Mouse (Mus musculus) midbrain, embryonic 12.5 days (tissue): ENCODE results near the gene Amtn. TPM values are rescaled to one million over a fixed set of nuclear protein-coding genes. Genes with fewer than 3 reads are reported as not detected.
"Not testable (repeated sequence)": the region's sequence is repeated elsewhere in the genome, so short reads cannot be mapped to it uniquely, and the experiment has no call there.

Source experiments
- ATAC-seq: fragments of 200-750 bp; cut with Nextera tagmentation; 2 replicates; pipeline ENCODE4 v1.8.0; 2017; ENCODE audit warnings: low read depth, moderate TSS enrichment, moderate library complexity; ENCODE audit not compliant: low FRiP score
- H3K27ac ChIP-seq: fragments of 300-500 bp; sonication (generic); replicated peaks from 2 replicates; pipeline ENCODE4 v1.5.1; 2016; ENCODE audit warnings: mild to moderate bottlenecking
- H3K27me3 ChIP-seq: fragments of 300-500 bp; sonication (generic); 2 replicates; pipeline ENCODE4 v1.6.1; 2016; ENCODE audit warnings: mild to moderate bottlenecking
- H3K36me3 ChIP-seq: fragments of 300-500 bp; sonication (generic); 2 replicates; pipeline ENCODE4 v1.6.1; 2016
- H3K4me1 ChIP-seq: fragments of 300-500 bp; sonication (generic); 2 replicates; pipeline ENCODE4 v1.6.1; 2016
- H3K4me2 ChIP-seq: fragments of 300-500 bp; sonication (generic); replicated peaks from 2 replicates; pipeline ENCODE4 v1.6.1; 2016; ENCODE audit warnings: mild to moderate bottlenecking, moderate library complexity
- H3K4me3 ChIP-seq: fragments of 300-500 bp; sonication (generic); 2 replicates; pipeline ENCODE4 v1.5.1; 2016; ENCODE audit warnings: mild to moderate bottlenecking
- H3K9ac ChIP-seq: fragments of 300-500 bp; sonication (generic); replicated peaks from 2 replicates; pipeline ENCODE4 v1.6.1; 2016; ENCODE audit warnings: mild to moderate bottlenecking, moderate library complexity
- H3K9me3 ChIP-seq: fragments of 300-500 bp; sonication (generic); 2 replicates; pipeline ENCODE4 v1.6.1; 2016; ENCODE audit warnings: mild to moderate bottlenecking
- WGBS: fragments of 180-500 bp; shearing (Covaris S2); methylation state at CpG from one replicate; pipeline ENCODE4 v1.1.7; 2016; 5-methylcytosine and 5-hydroxymethylcytosine counted together
- polyA plus RNA-seq: library from polyadenylated mRNA; unstranded; fragments of >200 nt; fragmentation: Nextera tagmentation; extraction: Ambion mirVana; gene quantifications from 2 replicates; pipeline ENCODE4 v1.2.1, GENCODE M21; 2016

Gene Amtn
- polyA plus RNA-seq, result not detected in 2 replicates

DNA sequence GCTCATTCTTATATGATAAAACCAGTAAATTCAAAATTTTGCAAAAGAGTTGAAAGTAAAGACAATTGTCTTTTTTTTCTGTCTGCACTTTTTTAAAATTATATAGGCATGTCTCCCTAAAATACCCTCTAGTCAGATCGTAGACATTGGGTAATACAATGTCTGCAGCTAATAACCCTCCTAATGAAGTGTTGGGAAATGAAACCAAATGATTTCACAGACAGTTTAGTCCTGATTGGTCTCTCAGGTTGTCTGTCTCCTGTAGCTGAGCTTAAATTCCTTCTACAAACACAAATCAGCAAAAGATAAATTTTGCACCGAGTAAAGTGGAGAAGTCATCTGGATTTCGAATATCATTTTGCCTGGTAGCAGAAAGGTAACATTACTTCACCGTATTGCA, at the start of gene Amtn:
TSS of gene Amtn (plus strand) at position 301 of the 400 bp plus-strand sequence.
- no peak within 1 kb of the TSS for H3K4me2 ChIP-seq
- H3K4me3 ChIP-seq, result no peak within 1 kb of the TSS
- 86% methylated on average over 4 of the region's 4 CpGs for WGBS
- no peak for ATAC-seq
- no peaks in the 10 kb centered on the region for H3K4me1 ChIP-seq
- no peaks in the 10 kb centered on the region for H3K9me3 ChIP-seq
- no peaks in the 10 kb centered on the region for H3K27me3 ChIP-seq
- H3K36me3 ChIP-seq, result no peaks in the 10 kb centered on the region
- H3K9ac ChIP-seq, result no peak within 1 kb of the TSS
- no peak within 1 kb of the TSS for H3K27ac ChIP-seq

- H3K27ac ChIP-seq, H3K27me3 ChIP-seq, H3K4me1 ChIP-seq, ATAC-seq, H3K9ac ChIP-seq, H3K4me2 ChIP-seq, H3K4me3 ChIP-seq, H3K9me3 ChIP-seq, H3K36me3 ChIP-seq: not testable (repeated sequence)
- 46% methylated on average over 2 of the region's 2 CpGs for WGBS
Measured at GRCm38 (mm10) chr5:88348533-88348932, 27.4 kb upstream of the Amtn start.

DNA sequence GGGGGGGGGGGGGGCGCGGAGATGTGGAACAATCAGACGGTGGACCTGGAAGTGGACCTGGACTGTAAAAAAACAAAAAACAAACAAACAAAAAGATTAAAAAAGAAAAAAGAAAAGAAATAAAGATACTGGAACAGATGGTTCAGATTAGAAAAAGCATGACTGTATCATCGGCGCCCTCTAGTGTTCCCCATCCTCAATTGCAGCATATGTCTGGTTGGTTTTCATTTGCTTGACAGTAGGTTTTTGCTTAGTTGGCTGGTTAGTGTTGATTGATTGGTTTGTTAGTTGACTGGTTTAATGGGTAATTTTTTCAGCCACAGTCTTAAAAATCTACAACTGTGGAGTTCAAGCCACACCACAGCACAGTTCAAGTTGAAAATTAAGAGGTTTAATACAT, 11.1 kb upstream of the Amtn start:
- no peak for ATAC-seq
- Histone ChIP-seq H3K9ac (no peak overlapping the region), H3K4me2 (no peak overlapping the region), H3K9me3 (no peaks in the 10 kb centered on the region), H3K4me3 (no peak overlapping the region), H3K4me1 (no peaks in the 10 kb centered on the region), H3K27ac (no peak overlapping the region), H3K27me3 (no peaks in the 10 kb centered on the region), H3K36me3 (no peaks in the 10 kb centered on the region)
- WGBS, result 18% methylated on average over 5 of the region's 5 CpGs

DNA sequence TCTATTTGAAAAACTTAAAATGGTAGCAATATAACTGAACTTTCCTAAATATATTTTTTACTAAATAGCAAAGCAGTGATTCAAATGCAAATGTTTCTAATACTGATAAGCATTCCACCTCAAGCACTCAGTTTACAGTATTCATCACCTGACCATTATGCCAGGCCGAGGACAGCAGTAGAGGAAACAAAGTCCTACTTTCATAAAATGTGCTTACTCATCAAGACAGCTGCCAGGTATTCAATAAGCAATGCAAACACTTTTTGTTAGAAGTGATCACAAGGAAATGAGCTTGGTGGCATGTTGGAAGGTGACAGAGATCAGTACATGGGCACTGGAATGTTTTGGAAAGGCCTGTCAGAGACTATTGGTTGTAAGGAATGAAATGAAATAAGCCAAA, 9.0 kb upstream of the Amtn start:
- no peaks in the 10 kb centered on the region for H3K9me3 ChIP-seq
- 79% methylated on average over 1 of the region's 1 CpGs for WGBS
- no peaks in the 10 kb centered on the region for H3K4me1 ChIP-seq
- no peaks in the 10 kb centered on the region for H3K36me3 ChIP-seq
- H3K9ac ChIP-seq, result no peak overlapping the region
- H3K4me2 ChIP-seq, result no peak overlapping the region
- H3K4me3 ChIP-seq, result no peak overlapping the region
- ATAC-seq, result no peak
- H3K27me3 ChIP-seq, result no peaks in the 10 kb centered on the region
- no peak overlapping the region for H3K27ac ChIP-seq

DNA sequence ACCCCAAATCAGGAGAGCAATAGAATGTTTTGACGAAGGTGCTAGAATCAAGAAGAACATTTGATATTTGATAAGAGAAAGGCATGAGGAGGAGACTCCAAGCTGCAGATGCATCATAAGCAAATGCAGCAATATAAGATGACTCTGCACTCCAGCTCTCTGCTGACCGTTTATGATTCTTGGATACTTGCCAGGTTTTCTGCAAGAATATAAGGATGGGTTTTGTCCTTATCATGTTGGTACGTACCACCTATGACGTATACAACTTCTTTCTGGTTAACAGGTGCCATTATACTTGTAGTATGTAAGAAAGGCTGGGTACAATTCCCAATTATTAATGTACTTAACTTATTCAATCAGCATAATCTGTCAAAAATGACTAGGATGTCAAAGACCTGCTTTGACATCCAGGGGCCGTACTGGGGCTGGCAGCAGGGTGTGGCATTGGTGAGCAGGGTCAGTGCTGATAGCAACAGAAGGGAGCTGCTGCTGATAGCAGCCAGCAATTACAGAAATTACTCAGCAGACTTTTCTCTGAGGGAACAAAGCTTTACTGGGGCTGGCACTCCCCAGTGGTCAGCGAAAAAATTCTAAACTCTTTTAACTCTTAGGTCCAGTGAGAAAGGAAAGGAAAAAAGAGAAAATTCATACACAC, 5.2 kb upstream of the Amtn start:
- no peak for ATAC-seq
- no peaks in the 10 kb centered on the region for H3K9me3 ChIP-seq
- no peak overlapping the region for H3K4me3 ChIP-seq
- no peaks in the 10 kb centered on the region for H3K36me3 ChIP-seq
- no peak overlapping the region for H3K9ac ChIP-seq
- 89% methylated on average over 6 of the region's 6 CpGs for whole genome bisulfite sequencing
- H3K27me3 ChIP-seq, result no peaks in the 10 kb centered on the region
- H3K4me1 ChIP-seq, result no peaks in the 10 kb centered on the region
- H3K27ac ChIP-seq, result no peak overlapping the region
- no peak overlapping the region for H3K4me2 ChIP-seq

DNA sequence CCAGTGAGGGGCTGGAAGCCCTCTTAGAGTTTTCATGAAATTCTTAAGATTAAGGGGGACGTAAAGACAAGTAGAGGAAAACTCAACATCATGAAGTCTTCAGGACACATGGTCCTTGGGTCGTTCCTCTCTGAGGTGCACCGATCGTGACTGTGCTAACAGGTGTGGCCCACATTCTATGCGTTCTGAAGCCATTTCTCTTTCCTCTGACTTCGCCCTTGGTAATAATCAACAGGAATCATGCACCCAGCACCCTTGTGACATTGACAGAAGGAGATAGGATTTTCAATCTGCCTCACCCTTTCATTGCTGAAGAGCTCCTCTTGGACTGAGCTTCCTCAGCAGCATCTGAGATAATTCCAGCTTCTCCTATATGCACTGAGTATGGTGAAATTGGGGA, 3.3 kb upstream of the Amtn start:
- no peak overlapping the region for H3K4me3 ChIP-seq
- H3K4me1 ChIP-seq, result no peaks in the 10 kb centered on the region
- no peak overlapping the region for H3K4me2 ChIP-seq
- no peak for ATAC-seq
- WGBS, result 86% methylated on average over 6 of the region's 6 CpGs
- no peaks in the 10 kb centered on the region for H3K27me3 ChIP-seq
- no peak overlapping the region for H3K9ac ChIP-seq
- H3K27ac ChIP-seq, result no peak overlapping the region
- no peaks in the 10 kb centered on the region for H3K36me3 ChIP-seq
- H3K9me3 ChIP-seq, result no peaks in the 10 kb centered on the region

GRCm38 (mm10) chr5:88391960-88392359, 16.1 kb downstream of the Amtn start:
- not testable (repeated sequence) for ATAC-seq, H3K27ac ChIP-seq, H3K9ac ChIP-seq, H3K27me3 ChIP-seq, H3K36me3 ChIP-seq, H3K4me2 ChIP-seq, H3K9me3 ChIP-seq, H3K4me3 ChIP-seq, H3K4me1 ChIP-seq
- WGBS, result 85% methylated on average over 2 of the region's 2 CpGs

GRCm38 (mm10) chr5:88398581-88398980, 22.7 kb downstream of the Amtn start:
- H3K9me3 ChIP-seq, result no peaks in the 10 kb centered on the region
- ATAC-seq, result peak; percentile 34
- H3K4me3 ChIP-seq, result no peak overlapping the region
- 76% methylated on average over 5 of the region's 5 CpGs for WGBS
- no peak overlapping the region for H3K27ac ChIP-seq
- no peaks in the 10 kb centered on the region for H3K4me1 ChIP-seq
- no peak overlapping the region for H3K9ac ChIP-seq
- no peaks in the 10 kb centered on the region for H3K36me3 ChIP-seq
- no peak overlapping the region for H3K4me2 ChIP-seq
- H3K27me3 ChIP-seq, result no peaks in the 10 kb centered on the region

GRCm38 (mm10) chr5:88399849-88400248, 23.9 kb downstream of the Amtn start:
- H3K4me1 ChIP-seq, result no peaks in the 10 kb centered on the region
- ATAC-seq, result peak; percentile 59; the same call in 1 of the 2 replicates
- no peaks in the 10 kb centered on the region for H3K27me3 ChIP-seq
- 12% methylated on average over 6 of the region's 6 CpGs for WGBS
- no peak overlapping the region for H3K9ac ChIP-seq
- H3K4me2 ChIP-seq, result no peak overlapping the region
- no peaks in the 10 kb centered on the region for H3K36me3 ChIP-seq
- no peaks in the 10 kb centered on the region for H3K9me3 ChIP-seq
- no peak overlapping the region for H3K4me3 ChIP-seq
- H3K27ac ChIP-seq, result no peak overlapping the region

GRCm38 (mm10) chr5:88401464-88401863, 25.6 kb downstream of the Amtn start:
- Histone ChIP-seq H3K9ac (no peak overlapping the region), H3K27ac (no peak overlapping the region), H3K27me3 (no peaks in the 10 kb centered on the region), H3K36me3 (no peaks in the 10 kb centered on the region), H3K4me1 (no peaks in the 10 kb centered on the region), H3K4me3 (no peak overlapping the region), H3K9me3 (no peaks in the 10 kb centered on the region), H3K4me2 (no peak overlapping the region)
- WGBS, result 85% methylated on average over 3 of the region's 3 CpGs
- no peak for ATAC-seq

DNA sequence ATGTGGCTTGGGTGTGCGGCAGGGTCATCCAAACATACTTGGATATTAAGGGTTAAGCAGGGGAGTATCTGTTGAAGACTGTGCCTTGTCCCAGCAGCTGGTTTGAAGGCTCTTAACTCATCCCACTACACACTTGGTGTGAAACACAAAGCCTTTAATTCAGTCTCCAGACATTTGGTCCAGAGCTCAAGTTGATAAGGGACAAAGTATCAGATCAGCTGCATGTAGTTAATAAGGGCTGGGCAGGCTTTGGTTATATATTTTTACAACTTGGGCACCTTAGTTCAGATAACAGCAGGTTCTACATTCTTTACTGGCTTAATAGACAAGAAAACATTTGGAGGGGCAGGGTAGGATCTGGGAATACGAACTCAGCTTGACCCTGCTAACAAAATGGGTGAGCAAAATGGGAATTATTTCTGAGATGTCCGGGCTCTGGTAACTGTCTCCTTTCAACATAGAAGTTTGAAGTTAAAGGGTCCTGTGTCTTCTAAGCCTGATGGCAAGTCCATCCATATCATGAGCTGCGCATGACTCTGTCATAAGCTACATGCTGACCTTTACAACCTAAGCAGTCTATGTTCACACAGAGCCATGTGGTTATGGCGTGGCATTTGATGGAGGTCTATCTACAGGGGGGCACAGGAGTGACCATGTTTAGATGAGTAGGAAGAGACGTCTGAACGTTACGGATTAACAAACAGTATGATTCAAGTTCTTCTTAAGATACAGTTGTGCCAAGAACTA, 44.6 kb downstream of the Amtn start:
- H3K4me3 ChIP-seq, result no peak overlapping the region
- ATAC-seq, result no peak

DNA sequence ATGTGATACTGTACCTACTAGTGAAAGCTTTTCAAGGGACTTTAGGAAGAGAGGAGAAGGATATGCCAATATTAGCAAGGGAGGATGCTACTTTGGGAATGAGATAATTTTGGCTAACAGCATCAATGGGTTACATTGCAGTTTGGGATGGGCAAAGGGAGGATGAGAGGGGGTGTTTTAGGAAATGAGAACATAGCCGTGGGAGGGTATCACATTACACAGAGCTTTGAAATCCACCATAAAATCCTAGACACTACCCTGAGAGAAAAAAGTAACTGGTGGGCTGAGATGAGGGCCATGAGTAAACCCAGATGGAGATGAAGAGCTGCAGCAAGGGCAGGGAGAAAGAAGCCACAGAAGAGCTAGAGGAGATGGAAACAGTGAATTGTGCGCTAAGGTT, 49.0 kb downstream of the Amtn start:
- not testable (repeated sequence) for H3K9me3 ChIP-seq, H3K27ac ChIP-seq, ATAC-seq, H3K4me3 ChIP-seq, H3K9ac ChIP-seq, H3K27me3 ChIP-seq, H3K4me1 ChIP-seq, H3K36me3 ChIP-seq, H3K4me2 ChIP-seq
- 84% methylated on average over 2 of the region's 2 CpGs for WGBS

More for the DNA sequence above, 44.6 kb downstream of the Amtn start:
- WGBS, result 90% methylated on average over 8 of the region's 8 CpGs
- H3K4me1 ChIP-seq, result no peaks in the 10 kb centered on the region
- H3K9me3 ChIP-seq, result no peaks in the 10 kb centered on the region
- H3K9ac ChIP-seq, result no peak overlapping the region
- H3K27ac ChIP-seq, result no peak overlapping the region
- H3K4me2 ChIP-seq, result no peak overlapping the region
- no peaks in the 10 kb centered on the region for H3K36me3 ChIP-seq
- H3K27me3 ChIP-seq, result no peaks in the 10 kb centered on the region
